Mouse (Mus musculus): ENCODE data around the gene Atg4a-ps.
"Not testable (repeated sequence)": the region's sequence is repeated elsewhere in the genome, so short reads cannot be mapped to it uniquely, and the experiment has no call there.

Gene Atg4a-ps

DNA sequence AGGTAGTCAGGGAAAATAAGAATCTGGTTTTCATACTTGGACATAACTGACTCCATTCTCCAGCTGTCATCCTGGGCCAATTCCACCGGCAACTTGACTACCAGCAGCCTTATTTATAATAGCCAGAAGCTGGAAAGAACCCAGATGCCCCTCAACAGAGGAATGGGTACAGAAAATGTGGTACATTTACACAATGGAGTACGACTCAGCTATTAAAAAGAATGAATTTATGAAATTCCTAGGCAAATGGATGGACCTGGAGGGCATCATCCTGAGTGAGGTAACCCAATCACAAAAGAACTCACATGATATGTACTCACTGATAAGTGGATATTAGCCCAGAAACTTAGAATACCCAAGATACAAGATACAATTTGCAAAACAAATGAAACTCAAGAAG is at the start of gene Atg4a-ps:
Atg4a-ps (minus strand) TSS at position 101 of the 400 bp plus-strand sequence.
- DNase-seq = not testable (repeated sequence)

DNA sequence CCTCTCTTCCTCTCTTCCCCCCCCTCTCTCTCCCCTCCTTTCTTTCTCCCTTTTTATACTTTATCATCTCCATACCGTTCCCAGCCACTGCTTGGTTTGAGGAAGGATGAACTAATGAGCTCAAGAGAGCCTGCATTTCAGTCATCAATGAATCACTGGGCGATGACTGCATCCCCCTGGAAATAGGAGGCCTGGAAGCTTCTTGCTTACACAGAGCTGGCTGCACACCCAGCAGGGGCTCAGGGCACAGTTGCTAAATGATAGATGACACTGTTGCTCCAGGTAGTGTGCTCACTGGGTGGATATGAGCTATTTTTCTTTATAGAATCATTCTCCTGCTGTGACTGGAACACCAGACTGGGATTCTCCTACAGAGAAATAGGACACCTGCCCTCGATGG is 49.7 kb upstream of the Atg4a-ps start:
- no peak for DNase-seq

DNA sequence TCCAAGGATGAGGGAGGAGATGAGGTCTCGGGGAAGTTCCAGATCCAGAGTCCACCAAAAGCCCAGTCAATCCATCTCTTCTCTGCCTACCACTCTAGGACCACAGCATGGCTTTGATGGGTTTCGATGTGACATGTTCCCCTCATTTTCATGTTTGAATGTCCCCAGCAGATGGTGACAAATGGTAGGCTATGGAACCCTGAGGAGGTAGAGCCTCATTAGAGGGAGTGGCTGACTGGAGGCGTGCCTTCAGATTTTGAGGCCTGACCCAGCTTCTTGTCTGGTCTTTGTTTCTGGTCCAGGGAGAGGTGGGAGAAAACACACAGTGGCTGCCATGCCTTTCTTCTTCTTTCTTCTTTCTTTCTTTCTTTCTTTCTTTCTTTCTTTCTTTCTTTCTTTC is 44.6 kb upstream of the Atg4a-ps start:
- no peak for DNase-seq

DNA sequence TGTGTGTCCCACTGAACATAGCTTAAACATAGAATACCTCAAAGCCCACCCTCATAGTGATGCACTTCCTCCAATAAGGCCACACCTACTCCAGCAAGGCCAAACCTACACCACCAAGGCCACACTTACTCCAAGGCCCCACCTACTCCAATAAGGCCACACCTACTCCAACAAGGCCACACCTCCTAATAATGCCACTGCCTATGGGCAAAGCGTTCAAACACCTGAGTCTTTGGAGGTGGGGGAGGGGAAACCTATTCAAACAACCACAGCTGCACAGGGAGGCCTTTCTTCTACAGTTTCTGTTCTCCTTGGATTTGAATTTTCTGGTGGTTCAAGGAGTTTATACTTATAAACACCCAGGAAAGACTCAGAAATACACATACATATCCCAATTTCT is 43.2 kb upstream of the Atg4a-ps start:
- DNase-seq = no peak

DNA sequence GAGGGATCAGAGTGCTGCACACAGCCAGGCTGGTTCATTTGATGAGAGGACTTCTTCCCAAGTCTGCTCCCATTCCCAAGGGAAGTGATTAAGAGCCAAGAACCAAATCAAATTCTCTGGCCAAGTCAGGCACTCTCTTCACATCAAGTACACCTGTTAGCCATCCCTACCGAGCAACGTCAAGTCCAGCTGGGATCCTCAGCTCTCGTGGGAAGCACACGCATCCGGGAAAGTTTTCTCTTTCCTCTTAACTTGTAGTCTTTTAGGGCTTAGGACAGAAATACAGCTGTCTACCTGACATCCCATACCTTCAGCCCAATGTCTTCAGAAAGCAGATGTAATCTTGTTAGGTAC is 38.1 kb upstream of the Atg4a-ps start:
- no peak for DNase-seq

DNA sequence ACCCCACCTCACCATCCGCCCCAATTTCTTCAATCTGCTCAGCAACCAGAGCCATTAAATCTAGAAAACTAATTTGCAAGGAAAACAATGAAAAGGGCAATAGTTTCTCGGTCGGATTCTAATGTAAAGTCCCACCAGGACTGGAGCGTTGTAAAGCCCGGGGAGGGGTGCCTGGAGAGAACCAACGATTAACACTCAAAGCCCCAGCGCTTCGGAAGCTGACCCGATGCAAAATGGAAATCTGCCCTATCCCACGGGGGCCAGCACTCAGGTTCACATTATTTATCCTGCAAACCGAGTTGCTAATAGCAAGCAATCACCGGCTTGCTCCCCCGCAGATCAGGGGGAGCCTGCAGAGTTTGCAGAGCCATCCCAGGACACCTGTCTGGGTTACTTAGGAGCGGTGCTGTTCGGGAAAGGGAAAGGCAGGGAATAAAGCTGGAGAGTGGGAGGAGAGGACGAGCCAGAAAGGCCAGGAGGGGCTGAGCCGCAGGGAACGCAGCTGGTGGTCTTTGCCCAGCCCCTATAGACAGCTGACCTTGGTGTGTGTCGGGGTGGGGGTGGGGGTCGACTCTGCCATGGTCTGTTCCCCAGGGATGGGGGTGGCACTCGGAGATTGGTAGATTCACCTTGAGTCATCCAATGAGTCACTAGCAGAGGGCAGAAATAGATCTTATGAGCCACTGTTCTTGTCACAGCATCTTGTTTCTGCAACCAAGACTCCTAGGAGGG is 37.5 kb upstream of the Atg4a-ps start:
- DNase-seq = no peak

DNA sequence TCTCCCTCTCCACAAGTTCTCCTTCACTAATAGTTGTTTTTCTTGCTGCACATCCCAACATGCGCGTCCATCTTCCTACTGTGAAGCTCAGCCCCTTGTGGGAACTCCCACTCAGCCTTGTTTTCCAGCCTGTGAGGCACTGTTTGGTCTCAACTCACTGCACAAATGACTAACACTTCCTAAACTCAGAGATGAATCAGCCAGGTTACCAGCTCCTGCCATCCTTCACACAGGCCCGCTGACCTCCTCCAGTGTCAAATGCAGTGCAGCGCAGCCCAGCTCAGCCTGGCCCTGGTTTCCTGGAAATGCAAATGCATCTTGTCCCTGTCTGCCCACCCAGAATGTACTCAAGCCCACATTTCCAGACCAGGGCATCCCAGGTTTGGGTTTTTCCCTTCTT is 36.6 kb upstream of the Atg4a-ps start:
- DNase-seq = no peak

DNA sequence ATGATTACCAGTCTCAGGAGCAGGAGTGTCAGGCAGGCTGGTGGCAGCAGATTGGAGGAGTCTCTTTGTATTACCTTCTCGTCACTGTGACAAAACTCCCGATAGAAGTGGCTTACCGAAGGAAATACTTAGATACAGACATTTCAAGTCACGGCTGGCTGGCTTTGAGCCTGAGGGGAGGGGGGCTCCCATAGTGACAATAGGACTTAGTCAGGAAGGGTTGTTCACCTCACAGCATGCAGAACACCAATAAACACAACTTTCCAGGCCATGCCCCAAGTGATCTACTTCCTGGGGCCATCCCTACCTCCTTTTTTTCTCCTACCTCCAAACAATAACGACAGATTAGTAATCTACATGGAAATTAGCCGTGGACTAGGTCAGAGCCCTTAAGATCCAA is 32.9 kb upstream of the Atg4a-ps start:
- DNase-seq = no peak

DNA sequence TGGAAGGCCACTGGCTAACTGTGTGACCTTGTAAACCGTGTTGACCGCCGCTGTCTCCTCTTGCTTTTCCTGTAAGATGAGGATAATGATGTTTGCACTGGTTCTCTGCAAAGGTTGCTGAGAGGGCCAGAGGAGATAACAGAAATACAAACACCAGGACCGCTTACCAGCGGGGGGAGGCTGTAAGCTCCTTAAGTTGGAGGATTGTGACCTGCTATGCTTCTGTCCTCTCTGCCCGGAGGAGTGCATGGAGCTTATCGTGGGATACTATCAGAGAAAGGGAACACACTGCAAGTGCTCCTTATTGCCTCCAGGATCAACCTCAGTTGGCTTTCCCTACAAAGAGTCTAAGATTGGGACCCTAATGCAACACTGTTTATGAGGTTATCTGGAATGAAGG is 26.8 kb upstream of the Atg4a-ps start:
- no peak for DNase-seq

DNA sequence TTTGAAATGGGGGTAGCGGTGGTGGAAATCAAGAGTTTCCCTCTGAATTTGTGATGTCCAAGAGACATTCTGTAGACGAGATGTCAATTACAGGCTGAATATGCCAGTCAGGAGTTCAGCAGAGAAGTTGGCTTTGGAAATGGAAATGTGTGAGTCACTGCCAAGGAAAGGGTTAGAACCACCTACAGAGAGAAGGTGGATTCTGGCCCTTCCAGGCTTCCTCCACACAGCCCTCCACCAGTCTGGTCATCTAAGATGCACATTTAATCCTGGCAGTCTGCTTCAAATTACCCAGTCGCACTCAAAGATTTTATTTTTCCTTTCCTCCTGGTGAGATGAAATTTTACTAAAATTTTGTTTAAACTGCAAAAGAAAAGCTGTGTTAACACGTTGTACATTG is 26.2 kb upstream of the Atg4a-ps start:
- no peak for DNase-seq

DNA sequence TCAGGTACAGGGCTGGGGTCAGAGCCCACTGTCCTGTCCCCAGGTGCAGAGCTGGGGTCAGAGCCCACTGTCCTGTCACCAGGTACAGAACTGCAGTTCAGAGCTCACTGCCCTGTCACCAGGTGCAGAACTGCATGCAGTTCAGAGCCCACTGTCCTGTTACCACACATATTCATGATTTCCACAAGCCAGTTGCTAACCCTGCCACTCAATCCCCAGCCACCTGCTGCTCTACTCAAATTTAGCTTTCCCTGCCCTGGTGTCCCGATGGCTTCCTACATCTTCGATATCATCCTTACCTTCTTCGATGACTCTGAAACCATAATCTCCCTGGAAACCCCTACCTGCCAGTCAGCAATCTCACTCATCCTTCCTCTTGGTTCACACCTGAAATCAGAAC is 17.5 kb upstream of the Atg4a-ps start:
- no peak for DNase-seq

DNA sequence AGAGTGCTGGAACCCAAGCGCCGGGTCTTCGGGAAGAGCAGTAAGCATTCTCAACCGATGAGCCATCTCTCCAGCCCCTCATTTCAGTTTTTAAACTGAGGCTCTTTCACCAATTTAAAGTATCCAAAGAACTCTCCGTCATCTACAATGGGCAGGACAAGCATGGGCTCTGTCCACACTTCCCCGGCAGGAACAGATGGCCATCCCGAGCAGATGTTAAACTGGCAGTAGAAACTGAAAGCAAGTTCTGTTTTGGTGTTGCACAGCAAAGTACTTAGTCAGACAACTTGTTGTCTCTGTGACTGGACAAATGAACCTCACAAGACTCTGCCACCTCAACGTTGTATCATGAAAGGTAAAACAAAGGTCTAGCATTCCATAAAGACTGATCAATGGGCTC is 15.8 kb upstream of the Atg4a-ps start:
- DNase-seq = no peak

DNA sequence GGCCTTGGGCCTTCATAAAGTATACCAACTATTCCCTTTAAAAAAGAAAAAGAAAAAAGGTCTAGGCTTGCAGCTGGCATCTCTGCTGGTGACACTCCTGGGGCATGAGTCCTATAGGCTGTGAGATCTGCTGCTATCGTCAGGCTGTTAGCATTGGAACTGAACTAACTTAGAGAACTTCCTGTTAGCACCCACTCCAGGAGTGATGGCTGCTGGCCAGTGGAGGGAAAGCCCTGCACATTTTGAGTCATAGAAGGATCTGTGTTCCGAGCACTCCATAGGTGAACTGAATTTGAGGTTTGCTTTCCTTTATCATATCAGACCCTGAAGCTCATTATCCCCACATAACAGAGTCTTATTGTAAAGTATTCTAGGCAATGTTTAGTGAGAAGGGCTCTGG is 14.1 kb upstream of the Atg4a-ps start:
- DNase-seq = no peak

DNA sequence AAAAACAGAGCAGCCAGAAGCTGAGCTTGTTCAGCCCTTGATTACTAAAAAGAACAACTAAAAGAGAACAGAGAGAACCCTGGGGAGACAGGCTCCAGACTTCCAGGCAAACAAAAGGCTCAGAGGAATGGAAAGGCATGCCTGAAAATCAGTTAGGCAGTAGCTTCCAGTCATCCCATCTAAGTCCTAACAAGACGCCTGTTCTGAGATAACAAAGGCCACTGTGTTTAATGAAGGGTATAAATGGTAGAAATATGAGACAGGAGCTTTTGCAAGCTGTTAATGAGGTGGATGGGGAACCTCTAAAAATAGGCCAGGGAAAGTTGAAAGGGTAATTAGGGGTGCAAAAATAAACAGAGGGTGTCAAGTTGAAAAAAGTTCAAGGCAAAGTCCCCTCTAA is 4.5 kb upstream of the Atg4a-ps start:
- no peak for DNase-seq

DNA sequence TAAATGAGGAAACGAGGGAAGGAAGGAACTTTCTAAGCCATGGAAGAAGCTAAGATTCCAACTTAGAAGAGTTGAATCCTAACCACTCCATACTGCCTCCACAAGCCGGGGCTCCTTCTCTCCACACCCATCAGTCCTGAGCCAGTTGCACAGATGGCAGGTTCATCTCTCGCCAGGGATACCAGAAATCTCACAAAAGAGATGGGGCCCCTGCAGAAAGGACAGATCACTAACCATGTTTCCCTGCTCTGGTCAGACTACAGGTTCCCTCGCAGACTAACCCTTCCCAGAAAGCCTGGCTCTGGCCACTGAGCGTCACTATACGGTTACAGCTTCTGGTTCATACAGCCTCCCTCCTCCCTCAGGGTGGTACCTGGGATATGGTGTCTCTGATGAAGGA is 3.8 kb upstream of the Atg4a-ps start:
- peak; percentile 62 for DNase-seq

DNA sequence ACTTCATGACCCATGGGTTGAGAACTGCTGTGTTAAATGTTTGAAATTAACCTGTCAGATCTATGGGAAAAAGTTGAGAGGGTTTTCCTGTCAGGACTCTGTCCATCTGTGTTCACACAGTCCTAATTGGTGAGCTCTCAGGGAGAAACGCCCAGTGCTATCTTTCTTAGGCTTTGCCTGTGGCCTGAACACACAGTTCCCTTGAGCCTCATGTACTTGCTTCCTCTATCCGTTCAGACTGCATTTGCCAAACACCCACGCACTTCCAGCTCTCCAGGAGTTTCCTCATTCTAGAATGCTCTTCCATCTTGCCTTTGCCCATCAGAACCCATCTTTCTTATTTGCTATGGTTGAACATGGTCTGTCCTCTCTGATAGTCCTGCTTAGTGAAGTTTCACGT is 2.6 kb upstream of the Atg4a-ps start:
- DNase-seq = no peak

DNA sequence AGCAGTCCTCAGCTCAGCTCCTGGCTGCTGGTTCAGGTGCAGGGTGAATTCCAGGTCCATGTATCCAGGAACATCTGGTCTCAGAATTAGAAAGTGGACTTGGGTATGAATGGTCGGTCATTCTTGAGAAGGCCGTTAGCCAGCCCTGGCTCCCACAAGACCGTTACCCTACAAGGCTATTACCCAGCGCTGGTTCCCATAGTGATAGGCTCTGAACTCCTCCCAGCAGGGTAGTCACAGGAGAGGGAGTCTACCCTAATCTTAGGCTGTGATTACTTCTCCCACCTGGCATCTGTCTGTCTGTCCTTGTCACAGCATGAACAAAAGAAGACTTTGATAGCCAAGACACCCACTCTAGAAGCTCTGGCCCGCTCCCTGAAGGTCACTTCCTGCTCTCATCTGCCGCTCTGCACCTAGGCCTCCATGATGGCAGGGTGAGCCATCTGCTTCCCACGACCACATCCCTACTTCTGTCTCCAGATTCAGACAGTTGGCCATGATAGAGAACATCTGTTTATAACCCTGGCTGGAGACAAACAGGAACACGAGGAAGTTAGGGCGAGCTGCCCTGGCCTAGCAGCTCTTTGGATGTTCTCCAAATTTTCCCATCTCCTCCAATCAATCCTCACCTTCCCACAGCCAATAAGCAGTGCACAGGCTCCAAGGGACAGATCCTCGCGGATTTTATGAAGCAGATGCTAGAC is 1.4 kb upstream of the Atg4a-ps start:
- no peak for DNase-seq

DNA sequence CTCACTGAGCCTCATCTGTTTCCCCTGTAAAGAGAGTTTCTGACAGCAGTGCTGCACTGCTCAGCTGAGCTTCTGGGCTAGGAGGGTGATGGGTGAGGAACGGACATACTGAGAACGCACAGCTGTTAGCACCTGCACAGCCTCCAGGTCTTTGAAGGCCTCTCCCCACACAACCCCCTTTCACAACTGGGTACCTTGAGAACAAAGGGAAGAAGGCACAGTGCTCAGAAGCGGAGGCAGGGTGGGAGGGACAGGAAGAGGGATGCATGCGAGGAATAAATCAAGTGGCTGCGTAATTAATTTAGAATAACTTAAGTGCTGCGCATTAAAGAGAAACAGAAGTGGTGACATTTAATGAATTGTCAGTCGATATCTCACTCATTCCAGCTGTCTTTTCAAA is 4.6 kb downstream of the Atg4a-ps start:
- DNase-seq = no peak

DNA sequence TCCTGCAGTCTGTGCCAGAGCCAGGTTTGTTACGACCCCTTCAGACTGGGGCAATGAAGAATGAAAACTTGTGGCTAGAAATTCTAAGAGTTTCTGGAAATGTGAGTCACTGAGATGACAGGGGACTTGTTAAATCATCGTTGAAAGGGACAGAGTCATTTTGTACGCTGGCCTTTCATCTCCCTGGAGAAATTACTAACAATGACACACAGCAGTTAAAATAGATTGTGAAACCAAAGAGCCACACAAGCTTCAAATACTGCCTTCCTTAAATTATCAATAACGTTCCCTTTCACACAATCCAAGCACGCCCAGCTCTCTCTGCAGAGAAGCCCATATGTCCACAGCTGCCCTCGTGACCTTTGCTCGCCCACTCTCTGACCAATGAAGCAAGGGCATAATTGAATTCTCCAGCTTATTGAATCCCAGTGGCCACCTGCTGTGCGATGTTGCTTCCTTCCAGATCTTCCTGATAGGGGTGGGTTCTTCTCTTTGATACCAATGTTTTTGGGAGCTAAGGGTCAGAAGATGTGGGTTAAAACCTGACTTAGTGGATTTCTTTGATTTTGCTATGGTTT is 5.6 kb downstream of the Atg4a-ps start:
- DNase-seq = no peak

DNA sequence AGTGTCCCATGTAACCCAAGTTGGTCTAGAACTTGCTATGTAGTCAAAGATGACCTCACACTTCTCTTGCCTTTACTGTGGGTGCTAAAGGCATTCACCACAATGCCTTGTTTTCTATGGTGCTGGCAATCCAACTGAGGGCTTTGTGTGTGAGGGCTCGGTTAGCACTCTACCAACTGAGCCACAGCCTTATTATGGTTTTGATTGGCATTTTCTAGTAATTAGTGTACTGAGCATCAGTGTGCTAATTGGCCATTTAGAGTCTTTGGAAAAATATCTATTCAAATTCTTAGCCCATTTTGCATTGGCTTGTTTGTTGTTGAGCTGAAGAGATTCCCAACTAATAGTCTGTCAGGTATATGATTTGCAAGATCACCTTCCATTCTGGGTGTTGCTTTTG is 8.2 kb downstream of the Atg4a-ps start:
- DNase-seq = no peak

DNA sequence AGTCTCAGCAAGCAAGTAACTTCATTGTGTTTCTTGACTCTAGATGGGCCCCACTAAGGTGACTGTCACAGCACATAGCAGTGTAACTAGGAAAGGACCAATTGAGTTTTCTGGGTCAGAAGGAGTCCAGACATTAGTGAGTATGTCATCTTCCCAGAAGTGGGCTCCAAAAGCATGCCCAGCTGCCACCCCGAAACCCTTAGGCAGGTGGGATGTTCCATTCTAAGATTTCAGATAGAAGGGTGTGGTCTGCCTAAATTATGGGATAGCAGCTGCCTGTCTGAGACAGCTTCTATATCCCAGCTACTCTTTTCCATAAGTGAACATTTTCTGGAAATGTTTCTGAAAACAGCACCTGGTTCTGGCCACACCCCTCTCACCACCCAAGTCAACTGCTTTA is 11.6 kb downstream of the Atg4a-ps start:
- no peak for DNase-seq

DNA sequence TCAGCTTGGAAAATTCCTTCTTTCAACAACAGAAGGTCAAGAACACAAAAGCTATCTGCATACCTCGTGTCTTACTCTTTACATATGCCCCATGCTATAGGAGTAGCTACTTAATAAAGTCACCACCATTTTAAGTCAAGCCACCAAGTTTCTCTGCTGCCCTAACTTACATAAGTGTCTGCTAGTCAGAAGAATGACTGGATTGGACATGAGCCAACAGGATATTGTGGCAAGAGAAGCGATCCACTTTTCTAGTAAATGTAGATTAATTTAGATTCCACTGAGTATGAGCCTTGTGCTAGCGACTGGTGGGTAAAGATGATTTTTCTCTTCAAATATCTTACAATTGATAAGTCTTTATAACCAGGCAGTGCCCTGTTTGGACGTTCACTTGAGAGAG is 12.0 kb downstream of the Atg4a-ps start:
- no peak for DNase-seq

DNA sequence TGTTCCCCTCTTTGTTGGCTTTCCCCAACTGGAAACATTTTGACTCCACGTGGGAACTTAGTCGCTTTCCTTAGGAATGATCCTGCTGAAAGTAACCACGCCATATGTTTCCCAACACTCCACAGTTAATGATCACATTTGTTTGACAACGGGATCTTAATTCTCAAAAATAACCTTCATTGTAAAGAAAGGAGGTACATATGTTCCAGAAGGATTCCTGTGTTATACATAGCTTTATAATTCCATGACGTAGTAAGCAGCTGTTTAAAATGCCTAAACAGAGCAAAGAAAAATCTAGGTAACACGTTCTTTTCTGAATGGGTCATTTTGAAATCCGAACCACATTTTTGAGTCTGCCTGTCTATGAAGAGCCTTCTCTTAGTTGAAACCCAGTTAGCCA is 12.7 kb downstream of the Atg4a-ps start:
- no peak for DNase-seq

DNA sequence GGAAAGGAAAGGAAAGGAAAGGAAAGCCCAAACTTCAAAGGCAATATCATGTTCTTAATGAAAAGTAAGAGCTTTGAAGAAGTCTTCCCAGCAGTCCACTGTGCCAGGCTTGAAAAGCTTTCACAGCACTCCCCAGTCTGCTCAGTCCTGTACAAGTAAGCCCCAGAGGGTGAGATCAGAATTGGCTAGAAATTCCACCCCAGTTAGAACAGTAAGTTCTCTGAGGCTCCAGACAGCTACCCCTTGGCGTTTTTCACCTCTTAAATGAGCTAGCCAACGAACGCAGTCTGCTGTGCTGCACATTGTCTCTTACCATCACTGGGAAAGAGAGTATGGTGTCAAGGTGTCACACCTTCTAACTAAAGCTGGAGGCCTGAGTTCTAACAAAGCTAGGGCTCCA is 18.2 kb downstream of the Atg4a-ps start:
- DNase-seq = no peak

DNA sequence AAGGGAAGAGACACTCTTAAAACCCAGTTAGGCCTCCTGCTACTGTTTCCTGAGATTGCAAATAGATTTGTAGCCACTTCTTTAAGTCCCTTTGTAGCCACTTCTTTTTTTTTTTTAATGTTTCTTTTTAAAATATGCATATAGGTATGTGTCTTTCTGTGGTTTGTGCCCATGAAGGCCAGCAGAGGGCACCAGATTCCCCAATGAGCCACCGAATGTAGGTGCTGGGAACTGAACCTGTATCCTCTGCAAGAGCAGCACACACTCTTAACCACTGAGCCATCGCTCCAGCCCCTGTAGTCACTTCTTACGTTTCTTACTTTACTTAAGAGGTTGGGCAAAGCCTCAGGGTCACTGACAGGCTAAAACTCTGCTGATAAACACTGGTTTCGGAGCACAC is 19.4 kb downstream of the Atg4a-ps start:
- no peak for DNase-seq
